Mouse (Mus musculus): ENCODE results near the gene Tsga10ip. TPM values are rescaled to one million over a fixed set of nuclear protein-coding genes. Genes with fewer than 3 reads are reported as not detected.
A peak's percentile ranks its signal among the peaks of the same experiment; 100 is the strongest.
"Not testable (repeated sequence)": the region's sequence is repeated elsewhere in the genome, so short reads cannot be mapped to it uniquely, and the experiment has no call there.

Gene Tsga10ip
- total RNA-seq, 2 experiments from 2014 or later = not detected

- ATAC-seq (replicated peaks; ENCODE audit: poor library complexity) = no peak
These were observed 9.4 kb downstream of the Tsga10ip start for GRCm38 (mm10) chr19:5392892-5393291.

DNA sequence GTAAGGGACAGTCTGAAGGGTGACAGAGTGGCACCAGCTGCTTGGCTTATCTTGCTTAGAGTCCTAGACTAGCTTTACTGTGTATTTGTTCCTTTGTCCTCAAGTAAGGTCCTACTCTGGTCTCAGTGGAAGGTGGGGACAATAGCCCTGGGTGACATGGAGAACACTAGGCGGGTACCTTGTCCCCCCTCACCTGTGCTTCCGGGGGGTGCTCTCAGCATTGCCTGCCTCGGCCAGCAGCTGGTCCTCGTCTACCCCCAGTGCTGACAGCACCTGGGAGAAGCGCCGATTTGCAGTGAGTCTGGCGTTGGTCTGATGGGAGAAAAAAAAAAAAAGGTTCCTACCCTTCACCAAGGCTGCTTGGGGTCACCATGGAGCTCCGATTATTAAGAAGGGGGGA lies 11.9 kb downstream of the Tsga10ip start:
- no peak for ATAC-seq (replicated peaks; ENCODE audit: poor library complexity)

DNA sequence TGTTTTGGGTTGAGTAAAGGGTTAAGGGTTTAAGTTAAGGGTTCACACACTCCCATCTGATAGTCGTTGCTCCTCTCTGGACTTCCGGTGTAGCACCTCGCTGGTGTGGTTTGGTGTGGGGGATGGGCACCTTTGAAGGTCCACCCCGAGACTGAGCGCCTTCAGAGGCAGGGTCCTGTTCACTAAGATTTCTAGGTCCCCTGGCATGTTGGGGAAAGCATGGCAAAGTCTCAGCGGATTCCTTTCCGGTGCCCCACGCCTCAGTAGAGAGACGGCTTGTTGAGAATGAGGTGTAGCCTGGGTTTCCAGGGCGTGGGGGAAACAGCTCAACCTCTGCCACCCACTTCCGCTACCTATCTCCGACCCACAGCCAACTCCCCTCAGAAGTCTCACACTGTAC lies 12.7 kb downstream of the Tsga10ip start:
- ATAC-seq (replicated peaks; ENCODE audit: poor library complexity) = peak; percentile 67

- ATAC-seq (replicated peaks; ENCODE audit: poor library complexity) = peak; percentile 90
These were observed 13.6 kb downstream of the Tsga10ip start, which contains the start of gene Sart1 for GRCm38 (mm10) chr19:5388588-5389242. TSS of gene Sart1 (minus strand) at chr19:5388703.

DNA sequence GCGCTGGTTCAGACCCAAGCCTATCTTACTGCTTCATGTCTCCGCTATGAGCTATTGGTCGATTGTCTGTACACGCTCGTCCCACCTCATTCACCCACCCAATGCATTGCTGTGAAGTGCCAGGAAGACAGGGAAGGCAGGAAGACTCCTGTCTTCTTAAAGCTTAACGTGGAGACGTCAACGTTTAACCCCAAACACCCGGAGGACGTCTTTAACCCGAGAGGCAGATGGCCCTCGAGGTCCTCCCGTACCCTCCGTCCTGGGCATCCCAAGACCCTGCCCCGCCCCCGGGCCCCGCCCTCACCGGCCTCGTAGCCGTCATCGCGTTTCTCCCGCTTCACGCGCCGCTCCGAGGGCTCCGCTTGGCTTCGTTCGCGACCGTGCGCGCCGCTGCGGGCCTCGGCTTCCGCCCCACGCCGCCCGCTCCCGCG lies 14.3 kb downstream of the Tsga10ip start:
- ATAC-seq (replicated peaks; ENCODE audit: poor library complexity) = no peak

DNA sequence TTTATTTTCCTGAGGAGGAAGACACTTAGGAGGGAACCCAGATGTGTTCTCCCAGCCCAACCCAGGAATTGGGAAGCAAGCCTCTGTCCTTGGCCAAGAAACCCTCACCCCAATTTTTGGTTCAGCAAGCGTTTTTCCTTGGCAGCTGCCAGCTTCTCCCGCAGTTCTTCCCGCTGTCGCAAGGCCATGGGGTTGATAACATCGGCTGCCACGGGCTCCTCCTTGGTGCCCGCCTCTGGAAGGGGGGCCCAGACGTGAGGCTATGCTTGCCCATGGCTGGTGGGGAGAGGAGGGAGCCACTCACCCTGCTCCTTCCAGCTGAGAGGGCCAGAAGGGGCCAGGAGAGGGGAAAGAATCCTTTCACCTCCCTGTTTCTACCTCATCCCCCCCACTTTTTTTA lies 17.6 kb downstream of the Tsga10ip start:
- no peak for ATAC-seq (replicated peaks; ENCODE audit: poor library complexity)

DNA sequence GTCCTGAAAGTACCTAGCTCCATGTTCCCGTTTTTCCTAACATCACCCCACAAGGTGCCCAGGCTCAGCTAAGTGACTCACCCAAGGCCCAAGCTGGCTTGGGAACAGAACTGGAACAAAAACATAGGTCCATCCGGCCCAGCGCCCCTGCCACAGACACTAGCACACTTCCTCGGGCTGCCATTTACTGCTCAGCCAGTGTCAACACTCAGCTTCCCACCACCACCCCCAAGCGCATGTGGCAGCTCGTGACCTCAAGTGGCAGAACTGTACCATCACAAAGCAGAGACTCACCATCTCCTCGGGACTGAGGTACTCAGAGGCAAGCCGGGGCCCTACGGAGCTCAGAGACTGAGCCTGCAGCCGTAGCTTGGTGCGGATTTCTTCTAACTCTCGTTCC lies 19.0 kb downstream of the Tsga10ip start:
- no peak for ATAC-seq (replicated peaks; ENCODE audit: poor library complexity)

DNA sequence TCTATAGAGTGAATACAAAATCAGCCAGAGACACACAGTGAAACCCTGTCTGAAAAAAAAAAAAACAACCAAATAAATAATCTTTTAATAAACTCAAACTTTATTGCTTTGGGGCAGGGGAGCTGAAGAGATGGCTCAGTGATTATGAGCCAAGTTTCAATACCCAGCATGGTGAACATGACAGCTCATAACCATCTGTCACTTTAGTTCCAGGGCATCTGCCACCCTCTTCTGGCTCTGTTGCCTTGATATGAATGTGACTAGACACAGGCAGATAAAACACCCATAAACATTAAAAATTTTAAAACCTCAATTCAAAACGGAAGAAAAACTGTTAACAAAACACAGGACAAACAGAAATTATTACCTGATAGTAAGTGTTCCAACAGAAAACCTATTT lies 24.9 kb downstream of the Tsga10ip start:
- no peak for ATAC-seq (replicated peaks; ENCODE audit: poor library complexity)

DNA sequence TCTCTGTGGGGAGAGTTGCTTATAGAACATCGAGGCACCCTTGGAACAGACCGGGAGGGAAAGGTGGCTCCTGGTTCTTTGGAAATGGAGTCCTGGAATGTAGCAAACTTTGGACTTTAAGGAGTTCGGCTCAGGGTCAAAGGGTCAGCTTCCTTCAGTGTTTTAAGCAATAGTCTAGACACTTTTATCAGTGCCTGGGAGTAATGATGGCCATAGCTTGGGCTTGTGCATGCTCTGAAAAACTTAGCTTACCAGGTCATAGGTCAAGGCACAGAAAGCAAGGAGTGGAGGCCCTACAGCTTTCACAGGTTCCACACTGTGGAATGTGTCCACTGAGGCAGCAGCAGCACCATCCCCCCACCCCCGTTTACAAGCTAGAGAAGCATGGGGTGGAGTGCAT lies 27.6 kb downstream of the Tsga10ip start:
- no peak for ATAC-seq (replicated peaks; ENCODE audit: poor library complexity)

DNA sequence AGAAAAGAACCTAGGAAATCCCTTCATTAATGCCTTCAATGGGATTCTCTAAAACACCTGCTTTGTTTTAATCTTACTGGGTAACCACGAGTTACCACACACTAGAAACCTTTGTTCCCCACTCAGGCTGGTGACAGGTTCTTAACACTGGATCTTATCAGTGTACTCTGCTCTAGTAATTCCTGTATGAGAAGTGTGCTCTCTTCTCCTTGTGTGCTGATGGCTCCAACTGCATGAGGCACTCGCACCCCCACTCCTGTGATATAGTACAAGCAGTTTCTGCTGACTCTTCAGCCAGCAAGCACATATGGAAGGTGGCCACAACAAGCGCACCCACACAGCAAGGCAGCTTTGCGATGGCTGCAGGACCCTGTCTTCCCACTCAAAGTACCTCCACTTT lies 28.1 kb downstream of the Tsga10ip start:
- ATAC-seq (replicated peaks; ENCODE audit: poor library complexity) = no peak

DNA sequence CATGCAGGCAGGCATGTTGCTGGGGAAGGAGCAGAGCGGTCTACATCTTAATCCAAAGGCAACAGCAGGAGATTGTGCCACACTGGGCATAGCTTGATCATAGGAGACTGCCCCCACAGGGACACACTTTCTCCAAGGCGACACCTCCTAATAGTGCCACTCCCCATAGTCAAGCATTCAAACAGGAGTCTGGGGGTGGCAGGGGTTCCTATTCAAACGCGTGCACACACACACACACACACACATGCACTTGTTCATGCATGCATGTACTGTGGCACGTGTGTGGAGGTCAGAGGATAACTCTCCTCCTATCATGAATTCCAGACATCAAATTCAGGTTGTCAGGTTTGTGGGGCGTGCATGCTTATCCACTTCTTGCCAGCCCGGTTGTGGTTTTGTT lies 29.6 kb downstream of the Tsga10ip start:
- no peak for ATAC-seq (replicated peaks; ENCODE audit: poor library complexity)

GRCm38 (mm10) chr19:5370932-5371331 lies 31.4 kb downstream of the Tsga10ip start:
- ATAC-seq (replicated peaks; ENCODE audit: poor library complexity) = no peak

- ATAC-seq (replicated peaks; ENCODE audit: poor library complexity) = peak; percentile 28; the same call in 1 of the 2 replicates
These were observed 34.9 kb downstream of the Tsga10ip start for GRCm38 (mm10) chr19:5367455-5367854.

- no peak for ATAC-seq (replicated peaks; ENCODE audit: poor library complexity)
These were observed 35.3 kb downstream of the Tsga10ip start, which contains the start of gene Banf1 for GRCm38 (mm10) chr19:5367053-5367359. TSS of gene Banf1 (minus strand) at chr19:5367168.

- ATAC-seq (replicated peaks; ENCODE audit: poor library complexity) = peak; percentile 73
These were observed 35.9 kb downstream of the Tsga10ip start, which contains the start of gene Eif1ad for GRCm38 (mm10) chr19:5366175-5367052. TSS of gene Eif1ad (plus strand) at chr19:5366741.

GRCm38 (mm10) chr19:5365751-5366150 lies 36.6 kb downstream of the Tsga10ip start:
- ATAC-seq (replicated peaks; ENCODE audit: poor library complexity) = no peak

- no peak for ATAC-seq (replicated peaks; ENCODE audit: poor library complexity)
These were observed 38.2 kb downstream of the Tsga10ip start for GRCm38 (mm10) chr19:5364124-5364523.

- no peak for ATAC-seq (replicated peaks; ENCODE audit: poor library complexity)
These were observed 40.1 kb downstream of the Tsga10ip start for GRCm38 (mm10) chr19:5362186-5362585.

DNA sequence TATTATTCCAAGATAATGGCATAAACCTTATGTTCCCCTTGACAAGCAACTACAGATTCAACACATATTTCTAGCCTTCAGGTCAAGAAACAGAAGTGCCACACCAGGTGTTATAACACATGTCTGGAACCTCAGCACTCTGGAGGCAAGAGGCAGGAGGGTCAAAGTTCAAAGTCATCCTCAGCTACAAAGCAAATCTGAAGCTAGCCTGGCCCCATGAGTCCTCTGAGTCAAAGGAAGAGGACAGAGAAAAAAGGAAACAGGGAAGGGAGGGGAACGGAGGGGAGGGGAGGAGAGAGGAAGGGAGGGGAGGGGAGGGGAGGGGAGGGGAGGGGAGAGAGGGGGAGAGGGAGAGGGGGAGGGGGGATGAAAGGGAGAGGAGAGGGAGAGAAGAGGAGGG lies 46.2 kb downstream of the Tsga10ip start:
- no peak for ATAC-seq (replicated peaks; ENCODE audit: poor library complexity)

- ATAC-seq (replicated peaks; ENCODE audit: poor library complexity) = no peak
These were observed 48.7 kb downstream of the Tsga10ip start for GRCm38 (mm10) chr19:5353609-5354008.

GRCm38 (mm10) chr19:5349502-5349873 lies 52.8 kb downstream of the Tsga10ip start, which contains the start of gene Cst6:
TSS of gene Cst6 (minus strand) at chr19:5349574.
- not testable (repeated sequence) for ATAC-seq (replicated peaks; ENCODE audit: poor library complexity)

Data from megakaryocyte progenitor cell, adult 5-6 weeks (primary cell).